Mouse (Mus musculus): ENCODE measurements around the gene Ccdc51.
A peak's percentile ranks its signal among the peaks of the same experiment; 100 is the strongest.

DNA sequence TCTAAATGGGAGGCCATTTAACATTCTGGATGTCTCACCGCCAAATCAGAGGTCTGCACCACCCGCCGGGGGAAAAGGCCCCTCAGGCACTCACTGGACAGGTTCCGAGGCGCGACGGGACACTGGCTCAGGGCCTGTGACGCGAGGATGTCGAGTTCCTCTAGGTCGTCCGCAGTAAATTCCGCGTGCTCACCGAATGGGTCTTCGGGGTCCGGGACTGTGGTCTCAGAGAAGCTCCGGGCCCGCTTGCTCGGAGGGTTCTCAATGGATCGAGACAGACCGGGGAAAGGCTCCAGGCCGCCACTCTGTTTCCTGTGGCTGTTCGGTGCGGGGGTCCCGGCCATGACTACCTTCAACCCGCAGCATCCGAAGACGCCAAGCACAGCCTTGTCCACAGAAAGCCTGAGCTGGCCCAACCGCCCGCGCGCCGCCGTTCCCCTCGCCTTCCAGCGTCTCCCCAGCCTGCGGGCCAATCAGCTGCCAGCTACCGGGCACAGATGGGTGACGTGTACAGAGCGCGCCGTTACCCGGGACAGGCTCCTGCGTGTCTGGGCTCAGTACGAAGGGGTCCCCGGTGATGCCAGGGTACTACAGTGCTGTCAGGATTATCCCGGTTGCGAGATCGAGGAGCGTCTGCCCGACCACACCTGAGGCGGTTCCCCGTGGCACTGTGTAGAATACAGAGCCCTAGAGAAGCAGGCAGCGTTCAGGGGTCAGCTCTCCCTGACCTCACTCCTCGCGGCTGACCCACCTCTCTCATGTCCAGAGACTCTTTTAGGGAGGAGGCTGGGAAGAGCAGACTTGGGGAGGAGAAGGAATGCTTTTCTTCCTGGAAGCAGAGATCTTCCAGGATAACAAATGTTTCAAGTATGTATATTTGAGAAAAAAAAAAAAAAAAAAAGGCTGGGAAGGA is 8.4 kb upstream of the Ccdc51 start, which contains the start of gene Atrip:
- TF ChIP-seq CTCF (IDR thresholded peaks at IDR 0.05; ENCODE audit: extremely low read depth, insufficient read depth, insufficient read length, insufficient replicate concordance) = no peak
- peak; percentile 27; the same call in 1 of the 2 replicates for TF ChIP-seq POLR2A (IDR thresholded peaks at IDR 0.05; ENCODE audit: low read depth, low read length)

Data from spleen, adult 2 months (tissue).